Mouse (Mus musculus) gastrocnemius, adult 2 months (tissue): ENCODE measurements around the gene Spag16. TPM values are rescaled to one million over a fixed set of nuclear protein-coding genes. Genes with fewer than 3 reads are reported as not detected.

Experiments
- DNase-seq: peaks from one replicate; pipeline ENCODE4 v3.0.0; 2022
- H3K27ac ChIP-seq: fragments of 200-600 bp; 2 replicates; pipeline ENCODE4 v1.8.1; 2022; ENCODE audit warnings: mild to moderate bottlenecking
- H3K4me3 ChIP-seq: fragments of 200-600 bp; 2 replicates; pipeline ENCODE4 v1.8.1; 2022; ENCODE audit warnings: mild to moderate bottlenecking, moderate library complexity
- CTCF ChIP-seq: fragments of 200-600 bp; IDR thresholded peaks from 2 replicates; pipeline ENCODE4 v1.8.1; 2022; ENCODE audit warnings: antibody characterized with exemption, mild to moderate bottlenecking, moderate library complexity
- intact Hi-C: fragments of 180-260 bp; cut with DNase I; formaldehyde crosslinking; loops from one replicate; pipeline ENCODE4 v1.15.1; 2025
- total RNA-seq, 2 experiments: library from RNA; stranded (reverse); gene quantifications; 2 replicates each; pipeline ENCODE4 v1.2.3; 2021

The Spag16 gene
- total RNA-seq, 2 experiments from 2014 or later: not detected

- Histone ChIP-seq H3K27ac (no peak overlapping the region), H3K4me3 (no peak overlapping the region)
- no peak for DNase-seq
- TF ChIP-seq CTCF: no peak
- intact Hi-C loops: no loop called here
These were observed 26.7 kb downstream of the Spag16 start for GRCm38 (mm10) chr1:69853436-69853835.

- TF ChIP-seq CTCF: no peak
- no peak for DNase-seq
- Histone ChIP-seq H3K27ac (no peak overlapping the region), H3K4me3 (no peak overlapping the region)
- intact Hi-C loops: no loop called here
These were observed 41.0 kb downstream of the Spag16 start for GRCm38 (mm10) chr1:69867776-69868175.

GRCm38 (mm10) chr1:69956606-69957005 lies 129.8 kb downstream of the Spag16 start:
- intact Hi-C loops: no loop called here
- Histone ChIP-seq H3K27ac (no peak overlapping the region), H3K4me3 (no peak overlapping the region)
- no peak for DNase-seq
- no peak for TF ChIP-seq CTCF

- Histone ChIP-seq H3K4me3 (no peak overlapping the region), H3K27ac (no peak overlapping the region)
- intact Hi-C loops: no loop called here
- TF ChIP-seq CTCF: no peak
- no peak for DNase-seq
These were observed 170.1 kb downstream of the Spag16 start for GRCm38 (mm10) chr1:69996874-69997273.

GRCm38 (mm10) chr1:70012991-70013390 lies 186.2 kb downstream of the Spag16 start:
- no peak for DNase-seq
- no peak for TF ChIP-seq CTCF
- intact Hi-C loops: no loop called here
- Histone ChIP-seq H3K27ac (no peak overlapping the region), H3K4me3 (no peak overlapping the region)

- Histone ChIP-seq H3K27ac (no peak overlapping the region), H3K4me3 (no peak overlapping the region)
- intact Hi-C loops: no loop called here
- no peak for DNase-seq
- no peak for TF ChIP-seq CTCF
These were observed 210.6 kb downstream of the Spag16 start for GRCm38 (mm10) chr1:70037384-70037783.

GRCm38 (mm10) chr1:70067404-70067803 lies 240.6 kb downstream of the Spag16 start:
- intact Hi-C loops: no loop called here
- Histone ChIP-seq H3K27ac (no peak overlapping the region), H3K4me3 (no peak overlapping the region)
- TF ChIP-seq CTCF: no peak
- DNase-seq: no peak

GRCm38 (mm10) chr1:70073440-70073839 lies 246.7 kb downstream of the Spag16 start:
- TF ChIP-seq CTCF: no peak
- no peak overlapping the region for H3K27ac ChIP-seq
- no peak overlapping the region for H3K4me3 ChIP-seq
- DNase-seq: no peak
- intact Hi-C loops: no loop called here

- no peak overlapping the region for H3K4me3 ChIP-seq
- intact Hi-C loops: no loop called here
- no peak for DNase-seq
- no peak for TF ChIP-seq CTCF
- H3K27ac ChIP-seq: no peak overlapping the region
These were observed 252.0 kb downstream of the Spag16 start for GRCm38 (mm10) chr1:70078806-70079205.

GRCm38 (mm10) chr1:70082208-70082878 lies 255.6 kb downstream of the Spag16 start:
- DNase-seq: no peak
- TF ChIP-seq CTCF: no peak
- no peak overlapping the region for H3K27ac ChIP-seq
- H3K4me3 ChIP-seq: no peak overlapping the region
- intact Hi-C loops: no loop called here

GRCm38 (mm10) chr1:70104683-70105082 lies 277.9 kb downstream of the Spag16 start:
- no peak for TF ChIP-seq CTCF
- no peak overlapping the region for H3K4me3 ChIP-seq
- intact Hi-C loops: no loop called here
- no peak overlapping the region for H3K27ac ChIP-seq
- DNase-seq: no peak

GRCm38 (mm10) chr1:70116212-70116982 lies 289.6 kb downstream of the Spag16 start:
- no peak overlapping the region for H3K27ac ChIP-seq
- TF ChIP-seq CTCF: no peak
- no peak for DNase-seq
- intact Hi-C loops: no loop called here
- H3K4me3 ChIP-seq: no peak overlapping the region

- no peak for DNase-seq
- Histone ChIP-seq H3K27ac (no peak overlapping the region), H3K4me3 (no peak overlapping the region)
- intact Hi-C loops: no loop called here
- TF ChIP-seq CTCF: peak; percentile 43
These were observed 301.3 kb downstream of the Spag16 start for GRCm38 (mm10) chr1:70128035-70128434.

GRCm38 (mm10) chr1:70135547-70135946 lies 308.8 kb downstream of the Spag16 start:
- no peak for TF ChIP-seq CTCF
- DNase-seq: no peak
- intact Hi-C loops: no loop called here
- Histone ChIP-seq H3K27ac (no peak overlapping the region), H3K4me3 (no peak overlapping the region)
